Mouse (Mus musculus): ENCODE results near the gene Rhod. TPM values are rescaled to one million over a fixed set of nuclear protein-coding genes. Genes with fewer than 3 reads are reported as not detected.
A peak's percentile ranks its signal among the peaks of the same experiment; 100 is the strongest.

Gene Rhod
- 2.6 and 6.1 TPM in 2 replicates for polyA plus RNA-seq (2014; fragmentation: Nextera tagmentation; extraction: Ambion mirVana)

DNA sequence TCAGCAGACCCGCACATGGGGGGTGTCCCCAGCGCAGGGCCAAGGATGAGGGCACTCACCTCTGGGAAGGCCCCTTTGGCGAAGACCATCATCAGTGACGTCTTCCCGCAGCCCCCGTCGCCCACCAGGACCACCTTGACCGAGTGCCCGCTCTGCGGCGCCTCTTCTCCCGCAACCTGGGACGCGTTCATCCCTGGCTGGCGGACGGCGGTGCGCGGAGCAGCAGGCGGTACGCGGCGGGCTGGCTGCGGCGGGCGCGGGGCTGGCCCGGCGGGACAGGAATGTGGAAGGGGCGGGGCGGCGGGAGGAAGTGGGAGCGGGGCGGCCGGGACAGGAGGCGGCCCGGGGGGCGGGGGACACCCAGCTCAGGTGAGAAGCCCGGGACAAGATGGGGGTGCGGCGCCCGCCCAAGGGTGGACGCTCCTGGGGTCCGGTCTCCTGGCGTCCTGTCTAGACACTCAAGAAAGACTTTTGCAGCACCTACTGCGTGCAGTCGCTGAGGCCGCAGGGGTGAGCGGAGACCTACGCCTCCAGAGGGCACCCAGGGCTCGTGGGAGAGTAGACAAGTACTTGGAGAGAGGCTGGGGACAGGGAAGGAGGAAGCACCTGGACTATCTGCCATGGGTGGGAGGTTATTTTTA, at the start of gene Rhod:
Gene Rhod (minus strand): TSS at position 272 of the 641 bp plus-strand sequence.
- Histone ChIP-seq H3K36me3 (ENCODE audit: control insufficient read depth, insufficient read depth, low read length) (no peaks in the 10 kb centered on the region), H3K4me1 (ENCODE audit: control insufficient read depth, insufficient read depth, low read length) (peaks cover 4% of the 10 kb centered on the region; the same call in 1 of the 2 replicates), H3K9ac (replicated peaks; ENCODE audit: low read depth, low read length) (peak within 1 kb of the TSS; percentile 48; the same call in 1 of the 2 replicates), H3K27ac (ENCODE audit: low read depth, low read length) (no peak within 1 kb of the TSS), H3K9me3 (ENCODE audit: control insufficient read depth, low read length) (no peaks in the 10 kb centered on the region), H3K4me2 (ENCODE audit: low read depth, low read length) (peak within 1 kb of the TSS; percentile 72), H3K27me3 (ENCODE audit: control insufficient read depth, insufficient read depth, low read length) (peaks cover 5% of the 10 kb centered on the region; the same call in 1 of the 2 replicates), H3K4me3 (ENCODE audit: low read depth, low read length) (peak within 1 kb of the TSS; percentile 42)
- peak; percentile 55 for ATAC-seq (ENCODE audit: low read depth)
- WGBS: under 1% methylated on average over 50 of the region's 51 CpGs

GRCm38 (mm10) chr19:4487877-4488276, 48.6 kb upstream of the Rhod start:
- H3K27me3 ChIP-seq (ENCODE audit: control insufficient read depth, insufficient read depth, low read length): no peaks in the 10 kb centered on the region
- no peak overlapping the region for H3K4me3 ChIP-seq (ENCODE audit: low read depth, low read length)
- no peak overlapping the region for H3K9ac ChIP-seq (replicated peaks; ENCODE audit: low read depth, low read length)
- H3K36me3 ChIP-seq (ENCODE audit: control insufficient read depth, insufficient read depth, low read length): no peaks in the 10 kb centered on the region
- 76% methylated on average over 2 of the region's 2 CpGs for WGBS
- no peak for ATAC-seq (ENCODE audit: low read depth)
- H3K9me3 ChIP-seq (ENCODE audit: control insufficient read depth, low read length): no peaks in the 10 kb centered on the region
- H3K4me1 ChIP-seq (ENCODE audit: control insufficient read depth, insufficient read depth, low read length): no peaks in the 10 kb centered on the region
- no peak overlapping the region for H3K27ac ChIP-seq (ENCODE audit: low read depth, low read length)
- no peak overlapping the region for H3K4me2 ChIP-seq (ENCODE audit: low read depth, low read length)

DNA sequence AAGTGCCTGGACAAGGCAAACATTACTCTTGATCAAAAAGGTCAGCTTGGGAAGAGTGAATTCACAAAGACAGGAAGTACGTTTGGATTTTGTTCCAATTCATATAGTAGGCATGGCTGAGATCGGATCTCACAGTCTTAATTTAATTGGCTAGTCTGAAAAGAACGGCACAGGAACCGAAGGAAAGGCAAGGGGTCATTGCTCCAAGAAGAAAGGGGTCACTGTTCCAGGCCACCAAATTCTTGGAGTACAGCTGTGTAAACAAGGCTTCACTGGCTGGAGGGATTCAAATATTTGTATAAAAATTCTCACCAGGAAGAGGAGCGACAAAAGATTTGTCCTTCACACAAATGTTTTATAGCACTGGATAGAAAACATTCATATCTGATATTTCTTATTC, 45.8 kb upstream of the Rhod start:
- H3K27me3 ChIP-seq (ENCODE audit: control insufficient read depth, insufficient read depth, low read length): no peaks in the 10 kb centered on the region
- H3K36me3 ChIP-seq (ENCODE audit: control insufficient read depth, insufficient read depth, low read length): no peaks in the 10 kb centered on the region
- H3K9ac ChIP-seq (replicated peaks; ENCODE audit: low read depth, low read length): no peak overlapping the region
- ATAC-seq (ENCODE audit: low read depth): no peak
- H3K27ac ChIP-seq (ENCODE audit: low read depth, low read length): no peak overlapping the region
- H3K4me3 ChIP-seq (ENCODE audit: low read depth, low read length): no peak overlapping the region
- WGBS: 58% methylated on average over 5 of the region's 5 CpGs
- no peak overlapping the region for H3K4me2 ChIP-seq (ENCODE audit: low read depth, low read length)
- no peaks in the 10 kb centered on the region for H3K4me1 ChIP-seq (ENCODE audit: control insufficient read depth, insufficient read depth, low read length)
- H3K9me3 ChIP-seq (ENCODE audit: control insufficient read depth, low read length): no peaks in the 10 kb centered on the region

DNA sequence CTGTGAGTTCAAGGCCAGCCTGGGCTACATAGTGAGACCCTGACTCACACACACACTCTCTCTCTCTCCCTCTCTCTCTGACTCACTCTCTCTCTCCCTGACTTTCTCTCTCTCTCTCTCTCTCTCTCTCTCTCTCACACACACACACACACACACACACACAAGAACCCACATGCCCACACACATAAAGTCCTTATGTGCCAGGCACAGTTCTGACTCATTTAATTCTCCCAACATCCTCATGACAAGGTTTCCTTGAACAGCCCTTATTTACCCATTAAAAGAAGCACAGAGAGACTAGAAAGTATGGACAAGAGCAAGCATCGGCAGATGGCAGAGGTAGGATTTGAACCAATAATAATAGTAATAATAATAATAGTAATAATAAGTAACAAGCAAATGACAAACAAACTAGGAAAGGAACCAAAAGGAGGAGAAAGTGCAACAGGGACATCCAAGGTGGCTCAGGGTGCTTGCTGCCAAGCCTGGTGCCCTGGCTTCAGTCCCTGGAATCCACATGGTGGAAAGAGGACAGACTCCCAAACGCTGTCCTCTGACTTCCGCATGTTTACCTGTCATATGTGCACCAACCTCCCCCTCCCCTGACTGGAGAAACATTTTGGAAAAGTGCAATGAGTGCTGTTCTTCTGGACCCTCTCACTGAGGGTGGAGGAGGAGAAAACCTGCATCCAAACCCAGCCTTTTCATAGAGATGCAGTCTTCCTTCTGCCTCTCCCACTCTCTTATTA, 43.1 kb upstream of the Rhod start:
- no peaks in the 10 kb centered on the region for H3K9me3 ChIP-seq (ENCODE audit: control insufficient read depth, low read length)
- no peaks in the 10 kb centered on the region; the same call in 1 of the 2 replicates for H3K4me1 ChIP-seq (ENCODE audit: control insufficient read depth, insufficient read depth, low read length)
- H3K27ac ChIP-seq (ENCODE audit: low read depth, low read length): no peak overlapping the region
- no peak overlapping the region for H3K9ac ChIP-seq (replicated peaks; ENCODE audit: low read depth, low read length)
- no peaks in the 10 kb centered on the region for H3K36me3 ChIP-seq (ENCODE audit: control insufficient read depth, insufficient read depth, low read length)
- whole genome bisulfite sequencing: 91% methylated on average over 3 of the region's 3 CpGs
- peaks cover under 1% of the 10 kb centered on the region; the same call in 1 of the 2 replicates for H3K27me3 ChIP-seq (ENCODE audit: control insufficient read depth, insufficient read depth, low read length)
- no peak overlapping the region for H3K4me3 ChIP-seq (ENCODE audit: low read depth, low read length)
- H3K4me2 ChIP-seq (ENCODE audit: low read depth, low read length): no peak overlapping the region
- ATAC-seq (ENCODE audit: low read depth): no peak

DNA sequence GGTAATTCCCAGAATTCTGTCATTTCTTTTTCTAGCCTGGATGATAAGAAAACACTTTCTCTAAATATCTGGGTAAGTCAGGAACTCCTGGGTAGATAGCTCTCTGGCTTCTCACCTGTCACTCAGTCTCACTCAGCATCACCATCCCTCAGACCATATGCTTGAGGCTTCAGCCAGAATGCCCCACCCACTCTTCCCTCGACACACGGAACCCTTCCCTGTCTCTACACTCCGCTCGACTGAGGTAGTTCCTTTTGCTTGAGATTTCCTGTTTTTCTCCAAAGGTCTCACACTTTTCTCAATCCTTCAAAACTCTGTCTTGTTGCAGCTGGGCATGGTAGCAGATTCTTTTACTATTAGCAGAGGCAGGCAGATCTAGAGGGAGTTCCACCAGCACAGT, 42.1 kb upstream of the Rhod start:
- H3K4me3 ChIP-seq (ENCODE audit: low read depth, low read length): no peak overlapping the region
- H3K27me3 ChIP-seq (ENCODE audit: control insufficient read depth, insufficient read depth, low read length): peaks cover 8% of the 10 kb centered on the region
- H3K27ac ChIP-seq (ENCODE audit: low read depth, low read length): no peak overlapping the region
- no peak overlapping the region for H3K4me2 ChIP-seq (ENCODE audit: low read depth, low read length)
- no peaks in the 10 kb centered on the region for H3K36me3 ChIP-seq (ENCODE audit: control insufficient read depth, insufficient read depth, low read length)
- no peak for ATAC-seq (ENCODE audit: low read depth)
- no peaks in the 10 kb centered on the region for H3K9me3 ChIP-seq (ENCODE audit: control insufficient read depth, low read length)
- H3K4me1 ChIP-seq (ENCODE audit: control insufficient read depth, insufficient read depth, low read length): no peaks in the 10 kb centered on the region; the same call in 1 of the 2 replicates
- no peak overlapping the region for H3K9ac ChIP-seq (replicated peaks; ENCODE audit: low read depth, low read length)
- 55% methylated on average over 4 of the region's 4 CpGs for WGBS

DNA sequence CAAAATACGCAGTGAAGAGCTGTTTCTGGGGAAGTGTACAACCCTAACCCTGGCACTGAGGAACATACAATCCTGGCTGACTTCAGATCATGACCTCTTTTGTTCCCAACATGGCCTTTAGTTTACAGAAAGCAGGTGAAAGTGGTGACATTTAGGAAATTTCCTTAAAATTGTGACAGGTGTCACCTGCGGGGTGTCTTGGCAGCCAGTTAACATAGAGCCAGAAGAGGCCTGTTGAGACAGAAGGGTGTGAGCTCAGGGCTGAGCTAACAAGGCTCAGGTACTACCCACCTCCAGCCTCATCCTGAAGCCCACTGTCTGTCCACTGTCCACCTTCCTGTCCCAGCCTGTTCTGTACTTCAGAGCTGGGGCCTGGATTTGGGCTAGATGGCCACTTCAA, 40.8 kb upstream of the Rhod start:
- Histone ChIP-seq H3K9me3 (ENCODE audit: control insufficient read depth, low read length) (no peaks in the 10 kb centered on the region), H3K4me1 (ENCODE audit: control insufficient read depth, insufficient read depth, low read length) (no peaks in the 10 kb centered on the region; the same call in 1 of the 2 replicates), H3K36me3 (ENCODE audit: control insufficient read depth, insufficient read depth, low read length) (no peaks in the 10 kb centered on the region), H3K9ac (replicated peaks; ENCODE audit: low read depth, low read length) (no peak overlapping the region), H3K27me3 (ENCODE audit: control insufficient read depth, insufficient read depth, low read length) (peaks cover 11% of the 10 kb centered on the region), H3K4me3 (ENCODE audit: low read depth, low read length) (no peak overlapping the region), H3K4me2 (ENCODE audit: low read depth, low read length) (no peak overlapping the region), H3K27ac (ENCODE audit: low read depth, low read length) (no peak overlapping the region)
- WGBS: 84% methylated on average over 2 of the region's 2 CpGs
- ATAC-seq (ENCODE audit: low read depth): no peak

DNA sequence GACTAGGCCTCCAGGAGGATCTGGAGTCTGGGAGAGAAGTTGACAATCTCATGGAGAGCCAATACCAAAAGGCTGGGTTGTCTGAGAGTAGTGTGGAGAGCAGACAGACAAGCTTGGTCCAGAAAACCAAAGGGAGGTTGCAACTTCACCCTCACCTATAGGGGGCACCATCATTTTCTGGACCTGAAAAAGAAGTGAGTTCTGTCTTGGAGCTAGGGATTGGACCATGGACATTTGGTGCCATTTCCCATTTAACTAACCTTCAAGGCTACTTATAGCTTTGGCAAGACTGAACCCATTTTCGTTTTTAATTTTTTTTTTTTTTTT, 38.9 kb upstream of the Rhod start:
- Histone ChIP-seq H3K4me2 (ENCODE audit: low read depth, low read length) (no peak overlapping the region), H3K36me3 (ENCODE audit: control insufficient read depth, insufficient read depth, low read length) (no peaks in the 10 kb centered on the region), H3K4me1 (ENCODE audit: control insufficient read depth, insufficient read depth, low read length) (no peaks in the 10 kb centered on the region; the same call in 1 of the 2 replicates), H3K27ac (ENCODE audit: low read depth, low read length) (no peak overlapping the region), H3K27me3 (ENCODE audit: control insufficient read depth, insufficient read depth, low read length) (peaks cover 11% of the 10 kb centered on the region), H3K9me3 (ENCODE audit: control insufficient read depth, low read length) (no peaks in the 10 kb centered on the region), H3K4me3 (ENCODE audit: low read depth, low read length) (no peak overlapping the region), H3K9ac (replicated peaks; ENCODE audit: low read depth, low read length) (no peak overlapping the region)
- 16% methylated on average over 1 of the region's 1 CpGs for WGBS
- ATAC-seq (ENCODE audit: low read depth): no peak

- WGBS: 34% methylated on average over 21 of the region's 21 CpGs
- H3K27me3 ChIP-seq (ENCODE audit: control insufficient read depth, insufficient read depth, low read length): peaks cover 11% of the 10 kb centered on the region
These were observed 38.3 kb upstream of the Rhod start, which contains the start of gene Syt12 for GRCm38 (mm10) chr19:4477345-4478189. TSS of gene Syt12 (minus strand) at chr19:4477447.

More at GRCm38 (mm10) chr19:4477345-4478189, 38.3 kb upstream of the Rhod start, which contains the start of gene Syt12:
- Histone ChIP-seq H3K4me1 (ENCODE audit: control insufficient read depth, insufficient read depth, low read length) (no peaks in the 10 kb centered on the region; the same call in 1 of the 2 replicates), H3K36me3 (ENCODE audit: control insufficient read depth, insufficient read depth, low read length) (no peaks in the 10 kb centered on the region), H3K4me2 (ENCODE audit: low read depth, low read length) (peak within 1 kb of the TSS; percentile 94), H3K9ac (replicated peaks; ENCODE audit: low read depth, low read length) (peak within 1 kb of the TSS; percentile 52), H3K9me3 (ENCODE audit: control insufficient read depth, low read length) (no peaks in the 10 kb centered on the region), H3K4me3 (ENCODE audit: low read depth, low read length) (peak within 1 kb of the TSS; percentile 49), H3K27ac (ENCODE audit: low read depth, low read length) (no peak within 1 kb of the TSS)
- no peak for ATAC-seq (ENCODE audit: low read depth)
